10 mouse cellular contexts compared by ENCODE assay signal in genomic region chr3:147182366-147182875, GRCm38 (mm10).
A peak's percentile ranks its signal among the peaks of the same experiment; 100 is the strongest.
DNase-seq lines count a peak whose midpoint lies in the region; ATAC-seq lines count a peak whose summit lies in the region.
"Had no signal": no experiment of that assay in that cellular context is flagged by ENCODE, and none has a peak within 500 bp of the region (broad histone marks: within the 10 kb centered on the region; RNA-seq: fewer than 3 reads in every experiment).

No protein-coding gene starts in this region.

- no peak overlapping the region for H3K4me3 ChIP-seq in kidney, embryonic 16.5 days (ENCODE audit: low read length)
- no peak overlapping the region for H3K4me3 ChIP-seq in embryonic facial prominence, embryonic 14.5 days (ENCODE audit: low read depth, low read length)
- peak overlapping the region; percentile 41 for H3K4me3 ChIP-seq in limb, embryonic 10.5 days

- no peak overlapping the region for H3K9ac ChIP-seq in kidney, embryonic 16.5 days (replicated peaks; ENCODE audit: low read length)
- no peak overlapping the region for H3K9ac ChIP-seq in embryonic facial prominence, embryonic 14.5 days (ENCODE audit: low read depth, low read length)

- WGBS in kidney, embryonic 16.5 days, result 45% methylated on average over 15 of the region's 15 CpGs
- 47% methylated on average over 15 of the region's 15 CpGs for WGBS in embryonic facial prominence, embryonic 14.5 days
- 29% methylated on average over 15 of the region's 15 CpGs for WGBS in limb, embryonic 10.5 days

- peak; percentile 64; the same call in 1 of the 2 replicates for ATAC-seq in kidney, embryonic 16.5 days (ENCODE audit: low FRiP score, low TSS enrichment)
- ATAC-seq in embryonic facial prominence, embryonic 14.5 days (ENCODE audit: low read depth), result no peak
- ATAC-seq: Patski had no signal

- H3K27ac ChIP-seq in kidney, embryonic 16.5 days (ENCODE audit: low read length), result no peak overlapping the region
- H3K27ac ChIP-seq in embryonic facial prominence, embryonic 14.5 days (replicated peaks; ENCODE audit: low read depth, low read length), result no peak overlapping the region
- H3K27ac ChIP-seq in limb, embryonic 10.5 days, result no peak overlapping the region

- H3K36me3 ChIP-seq in kidney, embryonic 16.5 days (ENCODE audit: insufficient read depth, low read length), result no peaks in the 10 kb centered on the region
- no peaks in the 10 kb centered on the region for H3K36me3 ChIP-seq in embryonic facial prominence, embryonic 14.5 days (ENCODE audit: control insufficient read depth, insufficient read depth, low read length)
- H3K36me3 ChIP-seq in limb, embryonic 10.5 days, result no peaks in the 10 kb centered on the region

- DNase-seq in kidney, postnatal 10 days, result no peak
- DNase-seq in Muller cell, postnatal 12 days (ENCODE audit: inconsistent ontology term), result peak; percentile 78
- DNase-seq in embryonic facial prominence, embryonic 14.5 days (ENCODE audit: low spot score), result no peak
- no peak for DNase-seq in limb, embryonic 10.5 days (ENCODE audit: low spot score)
- no peak for DNase-seq in thymus, postnatal 10 days (ENCODE audit: low spot score in 2 of 2)
- no peak for DNase-seq in spleen, postnatal 10 days (ENCODE audit: low spot score in 2 of 2)
- no peak for DNase-seq in kidney, adult 18-20 months
- DNase-seq: cerebellum, adult 8-10 months had no signal

- 0 out of 2 replicates have a peak overlapping the region, but pooled peaks have one; percentile 35 for H3K4me2 ChIP-seq in kidney, embryonic 16.5 days (replicated peaks; ENCODE audit: low read depth, low read length)
- H3K4me2 ChIP-seq in embryonic facial prominence, embryonic 14.5 days (ENCODE audit: low read depth, low read length), result peak overlapping the region; percentile 28; the same call in 1 of the 2 replicates

- no peaks in the 10 kb centered on the region for H3K9me3 ChIP-seq in kidney, embryonic 16.5 days (ENCODE audit: low read length)
- no peaks in the 10 kb centered on the region for H3K9me3 ChIP-seq in embryonic facial prominence, embryonic 14.5 days (ENCODE audit: control insufficient read depth, low read length)
- no peaks in the 10 kb centered on the region for H3K9me3 ChIP-seq in limb, embryonic 10.5 days (replicated peaks)

- H3K27me3 ChIP-seq in kidney, embryonic 16.5 days (ENCODE audit: insufficient read depth, low read length), result no peaks in the 10 kb centered on the region
- peaks cover 2% of the 10 kb centered on the region; the same call in 1 of the 2 replicates for H3K27me3 ChIP-seq in embryonic facial prominence, embryonic 14.5 days (replicated peaks; ENCODE audit: control insufficient read depth, insufficient read depth, low read length)
- peaks cover 67% of the 10 kb centered on the region for H3K27me3 ChIP-seq in limb, embryonic 10.5 days (ENCODE audit: low read depth, poor library complexity, severe bottlenecking)
- H3K27me3 ChIP-seq: Patski had no signal

- H3K4me1 ChIP-seq in kidney, embryonic 16.5 days (ENCODE audit: insufficient read depth, low read length), result peaks cover 11% of the 10 kb centered on the region
- peaks cover 14% of the 10 kb centered on the region for H3K4me1 ChIP-seq in embryonic facial prominence, embryonic 14.5 days (ENCODE audit: control insufficient read depth, insufficient read depth, low read length)
- peaks cover 23% of the 10 kb centered on the region for H3K4me1 ChIP-seq in limb, embryonic 10.5 days
